Mouse (Mus musculus) NIH3T3 (cell line): ENCODE data around the gene Serpinf2.

ENCODE experiments used
- DNase-seq: peaks from one replicate; pipeline ENCODE4 v3.0.0-alpha.2; 2012; ENCODE audit warnings: low read depth

Serpinf2 gene

GRCm38 (mm10) chr11:75429019-75429705, 10.2 kb downstream of the Serpinf2 start:
- no peak for DNase-seq

DNA sequence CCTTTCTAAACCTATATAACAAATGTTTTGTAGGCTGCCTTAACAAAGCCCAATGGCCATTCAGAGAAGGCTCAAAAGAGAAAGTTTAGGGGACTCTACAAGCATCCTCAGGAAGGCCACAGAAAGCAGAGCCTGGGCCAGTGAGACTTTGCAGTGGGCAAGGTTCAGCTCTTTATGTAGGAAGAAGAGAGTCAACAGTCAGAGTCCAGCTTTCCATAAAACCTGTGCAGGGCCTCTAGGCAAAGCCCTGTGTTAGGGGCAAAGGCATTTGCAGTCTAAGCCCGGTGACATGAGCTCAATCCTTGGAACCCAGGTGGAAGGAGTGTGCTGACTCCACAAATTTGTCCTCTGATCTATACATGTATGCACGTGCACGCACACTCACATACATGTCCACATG, 14.9 kb downstream of the Serpinf2 start:
- DNase-seq: no peak

GRCm38 (mm10) chr11:75424033-75424432, 15.4 kb downstream of the Serpinf2 start:
- DNase-seq: no peak

DNA sequence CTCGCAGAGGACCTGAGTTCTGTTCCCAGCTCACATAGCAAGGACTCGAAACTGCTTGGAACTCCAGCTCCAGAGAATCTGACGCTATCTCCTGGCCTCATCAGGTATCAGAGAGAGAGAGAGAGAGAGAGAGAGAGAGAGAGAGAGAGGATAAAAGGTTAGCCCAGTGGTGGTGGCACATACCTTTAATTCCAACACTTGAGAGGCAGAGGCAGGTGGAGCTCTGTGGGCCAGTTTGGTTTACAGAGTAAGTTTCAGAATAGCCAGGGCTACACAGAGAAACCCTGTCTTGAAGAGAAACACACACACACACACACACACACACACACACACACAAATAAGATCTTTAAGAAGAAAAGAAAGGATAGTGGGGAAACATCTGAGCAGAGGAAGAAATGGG, 16.3 kb downstream of the Serpinf2 start:
- no peak for DNase-seq

- peak; percentile 72 for DNase-seq
Measured at GRCm38 (mm10) chr11:75422013-75422792, 17.2 kb downstream of the Serpinf2 start, which contains the start of gene Serpinf1. Gene Serpinf1 (minus strand): TSS chr11:75422701.

- DNase-seq: peak; percentile 85
Measured at GRCm38 (mm10) chr11:75421375-75422012, 17.9 kb downstream of the Serpinf2 start.

DNA sequence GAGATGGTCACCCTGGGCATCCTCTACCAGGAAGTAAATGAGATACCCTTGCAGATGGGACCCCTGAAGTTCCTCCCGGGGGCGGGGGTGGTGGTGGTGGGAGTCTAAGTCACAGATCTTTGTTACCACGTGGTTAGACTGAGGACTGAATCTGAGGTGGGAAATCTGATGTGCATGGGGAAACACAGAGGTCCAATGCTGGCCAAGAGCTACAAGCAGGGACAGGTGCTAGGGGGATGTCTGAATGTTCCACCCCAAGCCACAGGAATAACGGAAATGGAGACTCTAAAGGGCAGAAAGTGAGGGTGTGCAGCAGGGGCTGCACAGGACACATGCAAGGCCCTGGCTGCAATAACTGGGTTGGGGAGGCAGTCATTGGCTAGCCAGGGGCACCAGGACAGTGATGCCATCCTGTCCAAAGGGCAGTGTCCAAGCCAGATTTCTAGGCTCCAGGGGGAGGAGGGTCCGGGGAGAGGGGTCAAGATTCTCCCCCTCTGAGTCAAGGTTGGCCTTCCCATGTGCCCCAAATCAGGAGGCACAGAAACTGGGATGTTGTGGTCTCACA, 18.5 kb downstream of the Serpinf2 start:
- DNase-seq: no peak

DNA sequence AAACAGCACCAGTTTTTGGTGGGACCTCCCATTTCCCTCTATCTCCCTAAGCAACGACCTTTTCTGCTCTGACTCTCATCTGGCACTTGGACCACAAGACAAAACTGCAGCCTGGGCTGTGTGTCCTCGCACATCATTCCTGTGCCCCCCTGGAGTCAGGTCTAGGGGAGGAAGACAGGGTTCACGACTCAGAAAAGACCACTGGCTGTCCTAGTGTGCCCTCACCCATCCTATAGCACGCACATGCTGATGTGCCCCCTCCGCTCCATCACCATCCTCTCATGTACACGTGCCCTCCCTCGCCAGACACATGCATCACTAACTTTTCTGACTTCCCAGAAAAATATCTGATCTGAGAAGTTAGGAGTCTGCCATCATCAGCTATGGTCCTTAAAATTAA, 19.4 kb downstream of the Serpinf2 start:
- no peak for DNase-seq

GRCm38 (mm10) chr11:75415994-75416393, 23.4 kb downstream of the Serpinf2 start:
- DNase-seq: no peak

- no peak for DNase-seq
Measured at GRCm38 (mm10) chr11:75415096-75415495, 24.3 kb downstream of the Serpinf2 start.

- DNase-seq: no peak
Measured at GRCm38 (mm10) chr11:75410591-75410990, 28.8 kb downstream of the Serpinf2 start.

GRCm38 (mm10) chr11:75409679-75410575, 29.5 kb downstream of the Serpinf2 start:
- no peak for DNase-seq

- peak; percentile 67 for DNase-seq
Measured at GRCm38 (mm10) chr11:75406865-75407264, 32.5 kb downstream of the Serpinf2 start.

GRCm38 (mm10) chr11:75406104-75406503, 33.3 kb downstream of the Serpinf2 start:
- DNase-seq: peak; percentile 55

DNA sequence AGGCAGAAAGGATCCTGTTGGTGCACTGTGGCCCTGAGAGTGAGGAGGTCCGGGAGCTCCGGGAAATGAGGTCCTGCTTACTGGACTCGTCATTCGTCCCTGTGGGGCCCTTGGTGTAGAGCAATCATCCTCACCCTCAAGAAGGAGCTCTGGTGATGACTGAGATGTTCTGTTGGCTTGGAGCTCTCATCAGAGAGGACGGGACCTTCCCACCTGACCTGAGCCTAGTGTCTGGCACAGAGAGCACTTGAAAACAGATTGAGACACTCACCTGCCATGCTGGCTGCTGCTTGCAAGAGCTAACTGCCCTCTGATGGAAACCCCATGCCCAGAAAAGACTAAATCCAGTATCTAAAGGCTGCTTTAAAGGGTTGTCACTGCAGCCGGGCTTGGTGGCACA, 34.6 kb downstream of the Serpinf2 start:
- DNase-seq: no peak

GRCm38 (mm10) chr11:75403301-75404052, 35.9 kb downstream of the Serpinf2 start:
- DNase-seq: peak; percentile 95

DNA sequence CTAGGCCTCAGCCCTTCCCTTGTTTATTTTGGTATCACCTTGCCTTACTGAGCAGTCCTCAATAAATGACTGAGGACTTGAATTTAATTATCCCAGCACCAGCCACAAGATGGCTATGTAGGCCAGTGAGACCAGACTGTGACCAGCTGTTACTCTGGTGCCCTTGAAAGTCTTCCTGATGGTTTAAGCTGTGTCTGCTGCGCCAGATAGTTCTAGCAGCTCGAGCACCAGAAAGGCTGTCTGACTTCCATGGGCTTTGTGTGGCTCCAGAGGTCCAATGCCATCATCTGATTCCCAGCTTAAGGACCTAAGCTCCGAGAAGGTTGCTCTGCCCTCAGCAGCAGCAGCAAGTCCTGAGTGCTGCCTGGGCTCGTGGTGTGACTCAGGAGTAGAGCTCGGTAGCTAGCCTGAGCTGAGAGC, 37.1 kb downstream of the Serpinf2 start:
- DNase-seq: peak; percentile 84

DNA sequence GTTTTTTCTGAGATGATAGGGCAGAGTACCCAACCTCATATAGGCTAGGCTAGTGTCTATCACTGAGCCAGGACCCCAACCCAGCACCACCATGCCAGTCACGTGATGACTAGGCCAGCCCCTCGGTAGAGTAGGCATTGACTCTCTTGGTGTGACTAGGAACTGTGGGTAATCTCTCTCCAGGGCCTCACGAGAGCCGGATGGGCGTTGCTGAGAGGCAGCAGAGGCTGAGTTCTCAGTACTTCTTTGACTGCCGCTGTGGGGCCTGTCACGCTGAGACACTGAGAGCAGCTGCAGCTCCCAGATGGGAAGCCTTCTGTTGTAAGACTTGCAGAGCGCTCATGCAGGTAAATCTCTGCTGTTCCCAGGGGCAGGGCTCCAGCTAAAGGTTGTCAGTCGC, 39.3 kb downstream of the Serpinf2 start:
- no peak for DNase-seq

- peak; percentile 81 for DNase-seq
Measured at GRCm38 (mm10) chr11:75399411-75399841, 40.0 kb downstream of the Serpinf2 start.

DNA sequence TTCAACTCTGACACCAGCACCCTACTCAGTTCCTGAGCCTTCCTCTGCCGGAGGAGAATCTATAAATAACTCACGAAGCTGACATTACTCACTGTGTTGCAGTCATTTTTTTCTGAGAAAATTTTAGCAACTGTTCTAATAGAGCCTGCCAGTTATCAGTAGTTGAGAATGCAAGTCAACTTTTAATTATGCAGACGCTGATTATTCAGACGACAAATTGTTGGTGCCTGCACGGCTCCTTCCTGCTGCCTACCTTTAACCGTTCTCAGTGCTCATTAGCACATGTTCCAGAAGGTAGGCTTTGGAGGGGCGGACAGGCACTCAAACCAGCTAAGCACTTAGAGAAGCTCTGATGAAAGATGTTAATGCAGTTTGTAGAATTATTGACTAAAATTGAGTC, 41.9 kb downstream of the Serpinf2 start:
- DNase-seq: no peak

DNA sequence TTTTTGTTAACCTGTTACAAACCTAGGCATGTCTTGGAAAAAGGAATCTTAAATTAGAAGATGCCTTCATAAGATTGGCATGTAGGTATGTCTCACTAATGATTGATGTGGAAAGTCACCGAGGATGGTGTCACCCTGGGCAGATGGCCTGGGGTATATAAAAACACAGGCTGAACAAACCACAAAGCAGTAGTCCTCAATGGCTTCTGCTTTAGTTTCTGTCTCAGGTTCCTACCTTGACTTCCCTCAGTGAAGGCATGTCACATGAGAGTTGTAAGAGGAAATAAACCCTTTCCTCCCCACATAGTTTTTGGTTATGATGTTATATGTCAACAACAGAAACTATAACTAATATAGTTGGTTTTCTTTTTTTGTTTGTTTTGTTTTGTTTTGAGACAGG, 43.8 kb downstream of the Serpinf2 start:
- DNase-seq: no peak
